Mouse (Mus musculus) layer of hippocampus, adult 11-12 months (tissue): ENCODE measurements at regions not wholly inside any gene's neighbourhood (a gene's known extent, or its start where the extent isn't known, plus 50 kb on each side); places are given as distances from the start of the nearest gene placed in this dataset.

Experiments used
- DNase-seq: peaks from one replicate; pipeline ENCODE4 v3.0.0; 2022; ENCODE audit warnings: low spot score

GRCm38 (mm10) chr2:9435155-9435872, 445.7 kb upstream of the 4930412O13Rik start:
- DNase-seq = no peak

- DNase-seq = no peak
Observed at GRCm38 (mm10) chr2:9443103-9443502, 437.9 kb upstream of the 4930412O13Rik start.

GRCm38 (mm10) chr2:9445826-9446225, 435.2 kb upstream of the 4930412O13Rik start:
- no peak for DNase-seq

- DNase-seq = no peak
Observed at GRCm38 (mm10) chr2:9464413-9464812, 416.6 kb upstream of the 4930412O13Rik start.

GRCm38 (mm10) chr2:9464818-9465217, 416.2 kb upstream of the 4930412O13Rik start:
- DNase-seq = no peak

- no peak for DNase-seq
Observed at GRCm38 (mm10) chr2:9467573-9467972, 413.5 kb upstream of the 4930412O13Rik start.

GRCm38 (mm10) chr2:9468651-9469050, 412.4 kb upstream of the 4930412O13Rik start:
- DNase-seq = peak; percentile 17

- no peak for DNase-seq
Observed at GRCm38 (mm10) chr2:9481678-9482345, 399.2 kb upstream of the 4930412O13Rik start.

GRCm38 (mm10) chr2:9487381-9487914, 393.6 kb upstream of the 4930412O13Rik start:
- no peak for DNase-seq

- DNase-seq = no peak
Observed at GRCm38 (mm10) chr2:9493606-9494145, 387.4 kb upstream of the 4930412O13Rik start.

- no peak for DNase-seq
Observed at GRCm38 (mm10) chr2:9520045-9520444, 361.0 kb upstream of the 4930412O13Rik start.

- DNase-seq = no peak
Observed at GRCm38 (mm10) chr2:9525910-9526309, 355.1 kb upstream of the 4930412O13Rik start.

GRCm38 (mm10) chr2:9535141-9535658, 345.9 kb upstream of the 4930412O13Rik start:
- no peak for DNase-seq

GRCm38 (mm10) chr2:9547771-9548590, 333.1 kb upstream of the 4930412O13Rik start:
- no peak for DNase-seq

GRCm38 (mm10) chr2:9553313-9553712, 327.7 kb upstream of the 4930412O13Rik start:
- no peak for DNase-seq

GRCm38 (mm10) chr2:9564487-9565043, 316.5 kb upstream of the 4930412O13Rik start:
- no peak for DNase-seq

GRCm38 (mm10) chr2:9569220-9569619, 311.8 kb upstream of the 4930412O13Rik start:
- DNase-seq = no peak

- peak; percentile 3 for DNase-seq
Observed at GRCm38 (mm10) chr2:9574196-9574595, 306.9 kb upstream of the 4930412O13Rik start.

- no peak for DNase-seq
Observed at GRCm38 (mm10) chr2:9574651-9575050, 306.4 kb upstream of the 4930412O13Rik start.

- DNase-seq = no peak
Observed at GRCm38 (mm10) chr2:9577868-9578267, 303.2 kb upstream of the 4930412O13Rik start.

- no peak for DNase-seq
Observed at GRCm38 (mm10) chr2:9587389-9587788, 293.7 kb upstream of the 4930412O13Rik start.

GRCm38 (mm10) chr2:9589200-9589599, 291.9 kb upstream of the 4930412O13Rik start:
- DNase-seq = no peak
